Mouse (Mus musculus) cerebellum, postnatal 4 days (tissue): ENCODE measurements around the gene Dhdh.
"Not testable (repeated sequence)": the region's sequence is repeated elsewhere in the genome, so short reads cannot be mapped to it uniquely, and the experiment has no call there.

Experiments
- DNase-seq, 2 experiments: peaks; one replicate each; pipeline ENCODE4 v3.0.0; 2022; ENCODE audit warnings: low spot score in 2 of 2, mixed read lengths in 1 of 2

Dhdh gene

DNA sequence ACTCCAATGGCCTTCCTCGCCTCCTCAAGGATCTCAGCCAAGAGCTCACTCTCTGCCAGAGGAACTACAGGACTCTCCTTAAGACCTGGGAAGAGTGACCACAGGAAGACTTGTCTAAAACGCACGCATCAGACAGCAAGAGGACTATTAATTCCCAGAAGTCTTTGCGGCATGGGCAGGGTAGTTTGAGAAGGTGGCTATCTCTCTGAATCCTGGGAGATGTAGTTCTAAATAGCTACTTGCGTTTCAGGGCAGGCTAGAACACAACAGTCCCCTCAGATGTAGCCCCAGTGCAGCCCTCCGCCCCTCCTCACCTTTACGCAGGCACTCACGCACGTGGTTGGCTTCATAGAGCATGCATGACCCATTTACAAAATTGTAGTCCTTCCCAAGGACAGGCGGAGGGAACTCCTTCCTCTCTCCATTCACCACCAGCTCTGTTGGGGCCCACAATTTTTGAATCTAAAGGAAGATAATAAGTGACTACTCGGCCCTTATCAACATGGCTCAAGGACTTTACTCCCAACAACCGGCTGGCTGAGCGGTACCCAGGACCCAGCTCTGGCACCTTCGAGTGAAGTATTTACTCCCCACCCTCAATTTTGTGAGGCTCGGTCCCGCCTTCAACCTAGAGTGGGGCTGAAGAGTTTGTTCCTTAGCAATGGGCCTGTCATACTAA lies 13.2 kb downstream of the Dhdh start:
- no peak for DNase-seq

DNA sequence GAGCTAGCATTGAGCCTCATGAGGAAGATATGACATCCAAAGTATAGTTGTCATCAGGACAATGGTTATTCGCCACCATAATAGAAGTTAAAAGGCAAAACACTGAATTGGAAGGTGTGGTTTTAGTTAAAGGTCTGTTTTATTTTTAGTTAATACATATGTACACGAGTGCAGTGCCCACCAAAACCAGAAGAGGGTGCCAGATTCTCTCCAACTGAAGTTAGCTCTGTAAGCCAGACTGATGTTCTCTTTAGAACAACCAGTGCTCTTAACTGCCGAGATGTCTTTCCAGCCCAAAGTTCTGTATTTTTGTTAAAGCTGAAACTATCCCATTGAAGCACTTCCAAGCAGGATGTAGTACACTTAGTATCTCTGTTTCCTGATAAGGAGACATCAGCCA lies 17.7 kb downstream of the Dhdh start:
- peak in 1 of 2 experiments; percentile 61 for DNase-seq

- DNase-seq, result no peak
Measured at GRCm38 (mm10) chr7:45467090-45467670, 21.4 kb downstream of the Dhdh start.

DNA sequence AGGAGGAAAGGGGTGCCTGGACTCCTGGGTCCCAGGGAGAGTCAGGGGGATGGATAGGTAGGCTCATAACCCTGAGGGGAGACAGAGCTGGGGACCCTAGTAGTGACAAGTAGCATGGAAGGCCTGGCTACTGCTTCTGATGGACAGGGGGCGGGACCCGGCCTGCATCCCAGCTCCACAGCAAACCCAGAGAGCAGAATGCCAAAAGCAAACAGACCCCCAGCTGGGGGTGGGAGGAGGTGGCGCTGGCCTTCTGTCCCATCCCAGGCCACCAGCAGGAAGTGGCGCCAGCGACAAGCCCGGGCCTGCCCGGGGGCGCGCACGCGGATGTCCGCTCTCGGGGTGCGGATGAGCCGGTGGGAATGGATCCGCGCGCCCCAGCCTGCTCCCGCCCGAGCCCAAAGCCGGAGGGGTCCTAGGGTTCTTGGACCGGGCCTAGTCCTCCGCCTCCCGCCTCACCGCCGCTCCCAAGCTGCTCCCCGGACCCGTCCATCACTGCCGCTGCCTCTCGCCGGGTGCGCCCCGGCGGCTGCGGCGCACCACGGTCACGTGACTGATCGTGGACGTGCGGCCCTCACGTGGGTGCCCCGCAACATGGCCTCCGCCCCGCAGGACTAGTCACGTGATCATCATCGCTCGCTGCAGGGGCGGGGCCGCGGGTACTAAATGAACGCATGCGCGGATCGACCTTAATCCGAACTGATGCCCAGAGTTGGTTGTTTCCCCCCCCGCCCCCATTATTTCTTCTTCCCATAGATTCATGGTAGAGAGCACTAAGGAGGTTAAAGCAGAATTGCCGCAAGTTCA lies 22.1 kb downstream of the Dhdh start, which contains the start of gene Bax:
Gene Bax (minus strand): TSS at position 616 of the 807 bp plus-strand sequence.
- DNase-seq, result peak; percentile 90 to 97

- DNase-seq, result no peak
Measured at GRCm38 (mm10) chr7:45465549-45465948, 23.1 kb downstream of the Dhdh start.

DNA sequence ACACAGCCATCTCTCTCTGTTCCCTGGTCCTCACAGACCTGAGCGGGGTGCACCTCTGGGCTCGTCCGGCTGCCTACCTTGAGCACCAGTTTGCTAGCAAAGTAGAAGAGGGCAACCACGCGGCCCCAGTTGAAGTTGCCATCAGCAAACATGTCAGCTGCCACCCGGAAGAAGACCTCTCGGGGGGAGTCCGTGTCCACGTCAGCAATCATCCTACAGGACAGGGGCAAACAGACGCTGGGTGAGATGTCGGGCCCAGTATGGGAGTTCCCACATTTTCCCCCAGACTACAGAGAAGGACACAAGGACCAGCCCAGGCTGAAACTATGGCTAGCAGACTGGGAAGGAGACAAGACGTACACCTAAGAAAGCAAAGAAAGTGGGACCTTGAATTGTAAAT lies 23.5 kb downstream of the Dhdh start:
- no peak for DNase-seq

GRCm38 (mm10) chr7:45463987-45464778 lies 24.4 kb downstream of the Dhdh start:
- no peak for DNase-seq

GRCm38 (mm10) chr7:45462868-45463267 lies 25.7 kb downstream of the Dhdh start:
- DNase-seq, result not testable (repeated sequence)

GRCm38 (mm10) chr7:45462325-45462724 lies 26.3 kb downstream of the Dhdh start:
- no peak for DNase-seq

GRCm38 (mm10) chr7:45461781-45462180 lies 26.8 kb downstream of the Dhdh start:
- no peak for DNase-seq

DNA sequence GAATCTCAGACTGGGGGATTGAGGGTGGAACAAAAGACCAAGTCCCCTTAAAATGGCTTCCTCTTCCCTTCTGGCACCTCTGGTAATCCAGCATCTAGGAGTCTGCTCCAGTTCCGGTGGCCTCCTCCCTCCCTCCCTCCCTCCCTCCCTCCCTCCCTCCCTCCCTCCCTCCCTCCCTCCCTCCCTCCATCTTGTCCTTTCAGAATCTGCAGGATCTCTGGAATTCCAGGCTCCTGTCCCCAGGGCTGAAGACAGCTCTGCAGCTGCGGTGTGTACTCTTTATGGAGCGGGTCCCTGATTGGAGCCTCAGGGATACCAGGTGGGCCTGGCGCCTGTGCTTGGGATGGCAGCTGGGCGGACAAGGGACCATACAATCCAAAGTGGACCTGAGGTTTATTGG lies 27.3 kb downstream of the Dhdh start:
- DNase-seq, result no peak

GRCm38 (mm10) chr7:45460860-45461314 lies 27.7 kb downstream of the Dhdh start:
- DNase-seq, result peak in 1 of 2 experiments; percentile 54

DNA sequence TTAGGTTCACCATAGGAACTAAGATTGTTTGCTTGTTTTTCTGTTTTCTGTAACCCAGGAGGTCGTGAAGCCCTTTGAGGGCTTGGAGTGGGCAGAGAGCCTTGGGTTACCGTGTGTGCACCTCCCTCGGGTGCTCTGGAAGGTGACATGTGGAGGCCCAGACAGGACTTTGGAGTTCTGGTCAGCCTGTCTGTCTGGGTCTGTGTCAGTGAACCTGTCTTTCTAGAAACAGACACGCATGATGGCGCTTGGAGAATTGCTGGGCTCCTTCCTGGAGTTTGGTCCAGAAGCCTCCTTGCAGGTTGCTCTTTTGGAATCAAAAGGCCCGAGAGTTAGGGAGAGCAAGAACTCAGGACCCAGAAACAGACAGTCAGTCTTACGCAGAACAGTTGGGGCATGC lies 28.2 kb downstream of the Dhdh start:
- no peak for DNase-seq

- DNase-seq, result peak; percentile 85 to 94
Measured at GRCm38 (mm10) chr7:45459564-45460140, 29.0 kb downstream of the Dhdh start, which contains the start of gene Ftl1. Ftl1 (minus strand) TSS chr7:45459884.

DNA sequence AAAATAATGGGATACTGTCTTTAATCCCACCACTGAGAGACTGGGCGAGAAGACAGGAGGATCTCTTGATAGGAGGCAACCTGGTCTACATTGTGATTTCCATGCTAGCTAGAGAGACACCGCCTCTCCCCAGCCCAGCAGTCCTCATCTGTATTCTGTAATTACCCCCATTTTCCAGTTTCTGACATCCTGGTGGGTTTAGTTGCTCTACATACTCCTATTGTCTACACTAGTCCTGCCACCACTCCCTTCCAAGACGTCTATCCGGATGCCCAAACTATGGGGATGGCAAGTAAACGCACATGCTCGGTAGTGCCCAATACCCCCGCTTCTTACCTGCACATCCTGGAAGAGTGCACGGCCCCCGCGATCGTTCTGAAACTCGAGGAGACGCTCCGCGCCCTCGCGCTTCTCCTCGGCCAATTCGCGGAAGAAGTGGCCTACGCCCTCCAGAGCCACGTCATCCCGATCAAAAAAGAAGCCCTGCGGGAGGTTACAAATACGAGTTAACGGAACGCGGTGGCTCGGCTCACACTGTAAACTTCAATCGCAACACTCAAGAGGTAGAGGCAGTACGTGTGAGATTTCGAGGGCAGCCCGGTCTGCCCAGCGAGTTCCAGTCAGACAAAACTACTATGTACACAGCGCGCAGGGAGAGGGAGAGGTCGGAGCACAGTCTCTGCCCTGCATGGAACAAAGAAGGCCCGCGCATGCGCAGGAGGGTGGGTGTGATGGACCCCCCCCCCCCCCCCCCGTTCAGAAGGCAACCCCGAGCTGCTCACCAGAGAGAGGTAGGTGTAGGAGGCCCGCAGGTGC lies 29.6 kb downstream of the Dhdh start:
- peak; percentile 77 to 82 for DNase-seq

- DNase-seq, result no peak
Measured at GRCm38 (mm10) chr7:45457204-45458060, 31.2 kb downstream of the Dhdh start.

- DNase-seq, result no peak
Measured at GRCm38 (mm10) chr7:45456721-45457203, 31.8 kb downstream of the Dhdh start.

GRCm38 (mm10) chr7:45455932-45456696 lies 32.5 kb downstream of the Dhdh start:
- DNase-seq, result no peak

DNA sequence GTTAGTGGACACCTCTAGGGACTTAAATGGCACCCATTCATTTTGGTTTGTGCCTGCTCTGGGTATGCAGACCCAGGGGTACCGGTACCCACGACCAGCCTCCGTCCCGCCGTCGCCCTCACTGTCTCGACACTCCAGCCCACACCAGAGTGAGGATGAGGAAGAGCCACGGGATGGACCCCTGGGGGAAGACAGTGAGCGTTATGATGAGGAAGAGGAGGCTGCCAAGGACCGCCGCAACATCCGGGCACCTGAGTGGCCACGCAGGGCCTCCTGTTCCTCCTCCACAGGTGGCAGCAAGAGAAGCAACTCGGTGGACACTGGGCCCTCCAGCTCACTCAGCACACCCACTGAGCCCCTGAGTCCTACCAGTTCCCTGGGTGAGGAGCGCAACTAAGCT lies 33.6 kb downstream of the Dhdh start:
- DNase-seq, result no peak
